Mouse (Mus musculus) naive thymus-derived CD4-positive, alpha-beta T cell, adult 2 months (primary cell): ENCODE measurements around the gene Efcab2.
"Not testable (repeated sequence)": the region's sequence is repeated elsewhere in the genome, so short reads cannot be mapped to it uniquely, and the experiment has no call there.

Source experiments
- DNase-seq: peaks from one replicate; pipeline ENCODE4 v3.0.0-alpha.2; 2011; ENCODE audit warnings: low read depth

Efcab2 gene

GRCm38 (mm10) chr1:178401960-178402359 lies 3.9 kb upstream of the Efcab2 start:
- DNase-seq, result no peak

GRCm38 (mm10) chr1:178405445-178405911 lies 407 bp upstream of the Efcab2 start:
- peak; percentile 87 for DNase-seq

GRCm38 (mm10) chr1:178406765-178407645 lies 1.1 kb downstream of the Efcab2 start:
- DNase-seq, result peak; percentile 41

GRCm38 (mm10) chr1:178407651-178408050 lies 1.8 kb downstream of the Efcab2 start:
- DNase-seq, result no peak

GRCm38 (mm10) chr1:178408901-178409361 lies 3.0 kb downstream of the Efcab2 start:
- DNase-seq, result no peak

GRCm38 (mm10) chr1:178413367-178413766 lies 7.5 kb downstream of the Efcab2 start:
- not testable (repeated sequence) for DNase-seq

GRCm38 (mm10) chr1:178419608-178420007 lies 13.7 kb downstream of the Efcab2 start:
- DNase-seq, result no peak

GRCm38 (mm10) chr1:178423662-178424061 lies 17.8 kb downstream of the Efcab2 start:
- DNase-seq, result no peak

- no peak for DNase-seq
Measured at GRCm38 (mm10) chr1:178431619-178432444, 25.9 kb downstream of the Efcab2 start.

- no peak for DNase-seq
Measured at GRCm38 (mm10) chr1:178433619-178434018, 27.7 kb downstream of the Efcab2 start.

- no peak for DNase-seq
Measured at GRCm38 (mm10) chr1:178444407-178444806, 38.5 kb downstream of the Efcab2 start.

GRCm38 (mm10) chr1:178447036-178447435 lies 41.2 kb downstream of the Efcab2 start:
- DNase-seq, result no peak

- DNase-seq, result no peak
Measured at GRCm38 (mm10) chr1:178448271-178448744, 42.4 kb downstream of the Efcab2 start.

GRCm38 (mm10) chr1:178449172-178449571 lies 43.3 kb downstream of the Efcab2 start:
- peak; percentile 84 for DNase-seq

- DNase-seq, result no peak
Measured at GRCm38 (mm10) chr1:178449933-178450332, 44.0 kb downstream of the Efcab2 start.

GRCm38 (mm10) chr1:178454125-178454524 lies 48.2 kb downstream of the Efcab2 start:
- no peak for DNase-seq

GRCm38 (mm10) chr1:178455120-178455519 lies 49.2 kb downstream of the Efcab2 start:
- DNase-seq, result no peak

GRCm38 (mm10) chr1:178458029-178458428 lies 52.1 kb downstream of the Efcab2 start:
- no peak for DNase-seq

GRCm38 (mm10) chr1:178463712-178464111 lies 57.8 kb downstream of the Efcab2 start:
- peak; percentile 85 for DNase-seq

- DNase-seq, result no peak
Measured at GRCm38 (mm10) chr1:178464140-178464539, 58.3 kb downstream of the Efcab2 start.

GRCm38 (mm10) chr1:178467594-178467993 lies 61.7 kb downstream of the Efcab2 start:
- DNase-seq, result no peak

- peak; percentile 67 for DNase-seq
Measured at GRCm38 (mm10) chr1:178468280-178468679, 62.4 kb downstream of the Efcab2 start.
